Mouse (Mus musculus) adrenal gland, adult 18-20 months (tissue): Measurements from ENCODE around the gene Mrpl16. TPM values are rescaled to one million over a fixed set of nuclear protein-coding genes. Genes with fewer than 3 reads are reported as not detected.

ENCODE experiments used
- total RNA-seq, 2 experiments: library from RNA; stranded (reverse); gene quantifications; 1 replicate in 1 of 2; 2 replicates in 1 of 2; pipeline ENCODE4 v1.2.3; 2021

Gene Mrpl16
- total RNA-seq, 2 experiments from 2014 or later: 63.6 to 72.3 TPM

Other genes with a start within 250 kb of the Mrpl16 start
- gene Ms4a4d, start 233.6 kb upstream of the Mrpl16 start, total RNA-seq: 1 to 10 TPM; 3.5 to 3.9 TPM
- gene Ms4a6d, start 165.5 kb upstream of the Mrpl16 start, total RNA-seq: 10 to 100 TPM in 1 of 2 experiments, 1 to 10 TPM in 1; 8.2 to 11.6 TPM
- not detected for gene Ms4a2, start 146.7 kb upstream of the Mrpl16 start, total RNA-seq
- gene Ms4a3, start 129.5 kb upstream of the Mrpl16 start, total RNA-seq: not detected
- gene Oosp2, start 109.8 kb upstream of the Mrpl16 start, total RNA-seq: under 1 TPM in 1 of 2 experiments, not detected in 1; 0.50 TPM
- gene Oosp1, start 79.2 kb upstream of the Mrpl16 start, total RNA-seq: 1 to 10 TPM in 1 of 2 experiments, not detected in 1; 3.3 TPM
- not detected for gene Oosp3, start 73.3 kb upstream of the Mrpl16 start, total RNA-seq
- gene Gif, start 22.8 kb upstream of the Mrpl16 start, total RNA-seq: not detected
- 1 to 10 TPM; 6.9 to 9.5 TPM for gene Stx3, start 49.0 kb downstream of the Mrpl16 start, total RNA-seq
- gene Olfr1417, start 68.8 kb downstream of the Mrpl16 start, total RNA-seq: not detected
- not detected for gene Olfr1418, start 90.7 kb downstream of the Mrpl16 start, total RNA-seq
- gene Olfr1419, start 104.7 kb downstream of the Mrpl16 start, total RNA-seq: not detected
- gene Olfr1420, start 116.2 kb downstream of the Mrpl16 start, total RNA-seq: not detected
- 10 to 100 TPM; 28.0 to 28.5 TPM for gene Patl1, start 142.0 kb downstream of the Mrpl16 start, total RNA-seq
- 10 to 100 TPM; 61.3 to 90.1 TPM for gene Osbp, start 195.6 kb downstream of the Mrpl16 start, total RNA-seq